Mouse (Mus musculus): ENCODE measurements at regions not wholly inside any gene's neighbourhood (a gene's known extent, or its start where the extent isn't known, plus 50 kb on each side); places are given as distances from the start of the nearest gene placed in this dataset.

DNA sequence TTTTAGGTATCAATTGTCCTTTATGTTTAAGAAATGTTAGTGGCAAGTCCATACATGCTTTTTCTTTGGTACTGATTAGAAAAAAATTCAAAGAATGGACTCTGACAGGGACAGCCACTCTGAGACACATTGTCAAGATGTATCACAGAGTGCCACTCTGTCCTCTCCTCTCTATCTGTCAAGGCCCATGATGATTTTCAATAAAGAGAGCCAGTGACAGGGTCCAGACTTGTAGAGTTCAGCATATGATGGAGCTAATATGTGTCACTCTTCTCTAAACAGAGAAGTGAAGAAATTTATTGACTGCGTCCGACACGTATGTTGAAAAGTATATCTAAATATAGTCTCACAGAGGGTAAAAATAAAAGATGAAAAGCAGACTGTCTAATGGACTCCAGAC, 672.2 kb upstream of the 4930452B06Rik start:
- intact Hi-C loops (cut with DNase I) = no loop called here
- no peak for DNase-seq

DNA sequence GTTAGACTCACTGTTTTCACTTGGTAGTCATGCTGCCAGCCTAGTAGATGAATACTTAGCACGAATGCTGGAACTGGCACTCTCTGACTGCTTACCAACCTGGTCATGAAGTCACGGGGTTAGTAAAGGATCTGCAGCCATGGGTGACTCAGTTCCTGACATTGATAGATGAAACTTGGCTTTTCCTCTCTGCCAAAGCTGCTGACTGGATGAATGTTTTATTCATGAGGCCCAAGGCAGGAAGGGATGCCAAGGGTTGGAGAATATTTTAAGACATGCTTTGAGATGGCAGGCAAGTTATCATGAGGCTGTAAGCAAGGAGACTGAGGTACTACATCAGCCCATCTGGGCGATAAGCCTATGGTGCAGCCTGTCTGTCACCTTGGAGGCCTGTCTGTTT, 671.1 kb upstream of the 4930452B06Rik start:
- no peak for DNase-seq
- intact Hi-C loops (cut with DNase I) = no loop called here

DNA sequence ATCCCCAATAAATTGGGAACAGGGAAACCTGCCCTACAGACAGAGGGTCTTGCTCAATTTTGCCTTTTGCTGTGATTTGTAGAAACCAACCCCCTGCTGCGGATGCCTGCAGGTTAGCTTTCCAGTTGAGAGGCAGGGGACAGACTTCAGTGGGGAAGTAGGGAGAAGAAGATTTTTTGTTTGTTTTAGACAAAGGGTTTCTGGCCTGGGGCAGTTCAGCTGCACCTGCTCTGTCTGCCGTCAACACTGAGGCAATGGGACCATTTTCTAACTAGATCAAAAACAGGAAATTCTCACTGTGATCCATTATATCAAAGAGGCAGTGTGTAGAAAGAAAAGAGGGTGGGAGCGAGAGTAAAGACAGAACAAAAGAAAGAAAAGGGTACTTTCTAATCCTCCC, 665.6 kb upstream of the 4930452B06Rik start:
- intact Hi-C loops (cut with DNase I) = no loop called here

DNA sequence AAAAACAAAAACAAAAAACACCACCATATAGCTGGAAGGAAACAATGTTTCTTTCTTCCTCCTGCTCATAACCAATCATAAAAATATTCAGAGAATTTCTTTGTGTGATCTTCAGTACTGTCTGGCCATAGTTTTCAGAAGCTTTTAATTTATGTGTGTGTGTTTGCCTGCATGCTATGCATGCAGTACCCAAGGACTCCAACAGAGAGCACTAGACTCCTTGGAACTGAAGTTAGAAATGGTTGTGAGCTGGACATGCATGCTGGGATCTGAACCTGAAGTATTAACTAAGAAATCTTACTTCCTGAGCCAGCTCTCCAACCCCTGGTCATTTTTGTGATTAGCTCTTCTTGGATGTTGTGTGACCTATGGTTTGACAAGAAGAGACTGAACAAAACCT, 664.7 kb upstream of the 4930452B06Rik start:
- intact Hi-C loops (cut with DNase I) = no loop called here
- no peak for DNase-seq

More for the DNA sequence above, 665.6 kb upstream of the 4930452B06Rik start:
- no peak for DNase-seq

DNA sequence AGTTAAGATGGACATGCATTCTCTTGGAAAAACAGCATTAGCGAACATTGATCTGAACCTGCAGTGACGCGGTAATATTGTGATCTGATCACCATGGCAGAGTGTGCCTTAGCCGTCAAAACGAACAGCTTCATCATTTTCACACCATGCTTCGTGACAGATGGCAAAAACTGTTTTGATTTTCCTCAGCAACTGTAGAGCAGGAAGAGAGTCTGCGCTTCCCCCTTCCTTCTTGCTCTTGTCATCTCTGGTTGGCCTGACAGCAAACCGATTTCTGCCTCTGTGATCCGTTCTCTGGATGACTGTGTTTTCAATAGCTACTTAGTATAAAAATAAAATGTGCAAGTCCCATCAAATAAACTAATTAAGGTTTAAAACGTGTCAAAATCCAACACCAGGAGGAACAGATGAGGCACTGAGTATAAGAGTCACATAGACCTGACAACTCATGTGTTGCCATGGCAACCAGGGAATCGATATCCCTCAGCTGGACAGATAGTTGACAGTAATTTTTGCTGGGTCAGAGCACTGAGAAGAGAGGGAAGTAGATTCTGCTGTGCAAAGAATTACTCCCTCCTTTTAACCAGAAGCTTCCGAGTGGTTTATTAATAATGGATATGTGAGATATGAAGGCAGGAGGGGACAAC, 663.9 kb upstream of the 4930452B06Rik start:
- no peak for DNase-seq
- intact Hi-C loops (cut with DNase I) = no loop called here

DNA sequence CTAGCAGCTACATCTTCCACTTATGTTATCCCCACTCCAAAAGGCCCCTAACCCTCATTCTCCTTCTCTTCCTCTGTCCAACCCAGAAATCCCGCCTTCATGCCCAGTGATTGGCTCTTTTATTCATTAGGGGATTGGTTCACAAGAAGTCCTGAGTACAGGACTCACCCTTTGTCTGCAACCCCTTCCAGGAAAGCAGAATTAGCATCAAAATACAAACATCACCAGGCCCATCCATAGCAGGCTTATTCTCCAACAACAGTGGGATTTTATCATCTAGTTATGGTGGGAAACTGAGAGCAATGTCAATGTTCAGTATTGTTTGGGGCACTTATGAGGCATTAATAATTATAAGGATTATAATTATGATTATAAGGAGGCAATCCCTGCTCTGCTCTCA, 661.3 kb upstream of the 4930452B06Rik start:
- DNase-seq = no peak
- intact Hi-C loops (cut with DNase I) = no loop called here

DNA sequence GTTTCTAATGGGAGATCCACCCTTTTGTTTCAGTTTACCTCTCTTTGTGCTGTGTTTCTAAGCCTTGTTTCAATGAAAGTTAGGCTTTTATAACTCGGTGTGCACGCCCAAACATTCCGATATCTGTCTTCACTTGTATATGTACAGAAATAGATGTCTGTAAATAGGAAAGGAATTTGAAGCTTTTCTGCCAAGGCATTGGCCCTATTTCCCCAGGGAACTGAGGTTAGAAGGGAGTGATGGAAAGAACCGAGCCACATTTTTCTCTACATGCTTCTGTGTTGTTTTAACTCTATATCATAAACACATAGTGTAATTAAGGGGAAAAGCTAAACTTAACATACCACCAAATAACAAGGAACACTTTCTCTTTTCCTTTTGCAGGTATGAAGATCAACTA, 653.8 kb upstream of the 4930452B06Rik start:
- no peak for DNase-seq
- intact Hi-C loops (cut with DNase I) = no loop called here

DNA sequence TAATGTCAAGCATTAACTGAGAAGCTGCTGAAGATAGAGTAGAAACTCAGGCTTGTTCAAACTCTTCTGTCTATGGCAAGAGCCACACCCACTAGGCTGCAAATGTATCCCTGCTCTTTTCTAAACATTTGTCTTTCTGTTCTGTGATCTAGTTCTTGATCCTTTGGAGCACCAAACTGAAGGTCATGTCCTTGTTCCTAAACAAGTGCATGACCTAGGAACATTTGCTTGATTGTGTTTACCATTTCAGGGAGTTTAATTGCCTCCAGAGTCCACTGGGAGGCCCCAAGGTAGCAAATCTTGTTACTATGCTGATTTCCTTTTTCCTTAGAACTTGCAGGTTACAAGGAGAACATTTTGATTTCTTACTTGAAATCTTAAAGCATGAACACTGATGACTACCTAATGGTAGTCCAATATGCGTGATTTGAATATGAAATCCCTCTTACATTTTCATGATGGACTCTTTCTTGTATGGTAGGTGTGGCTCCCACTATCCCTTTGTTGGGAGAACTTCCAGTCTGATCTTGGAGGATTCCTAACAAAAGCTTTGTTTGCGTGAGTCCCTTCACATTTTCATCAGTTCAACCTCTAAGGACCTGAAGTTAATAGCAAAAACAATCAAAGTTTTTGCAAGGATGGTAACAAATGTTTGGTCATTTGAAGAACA, 652.9 kb upstream of the 4930452B06Rik start:
- DNase-seq = no peak

DNA sequence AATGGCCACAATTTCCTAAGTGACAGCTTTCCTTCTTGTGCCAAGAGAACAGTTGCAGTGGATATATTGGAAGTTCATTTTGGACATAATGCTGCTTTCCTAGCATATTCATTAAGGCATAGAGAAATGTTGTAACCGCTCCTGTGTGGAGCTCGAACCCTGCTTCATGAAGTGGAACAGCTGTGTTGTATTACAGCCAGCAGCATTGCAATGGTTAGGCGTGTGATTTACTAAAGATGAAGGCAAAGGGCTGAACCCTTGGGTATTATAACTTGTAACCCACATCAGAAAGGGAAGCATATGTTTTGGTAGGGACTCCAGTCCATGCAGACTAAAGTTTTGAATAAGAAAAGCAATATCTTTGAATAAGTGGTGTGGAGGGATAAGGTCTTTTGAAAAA, 649.2 kb upstream of the 4930452B06Rik start:
- intact Hi-C loops (cut with DNase I) = no loop called here
- no peak for DNase-seq

More for the DNA sequence above, 652.9 kb upstream of the 4930452B06Rik start:
- intact Hi-C loops (cut with DNase I) = no loop called here

DNA sequence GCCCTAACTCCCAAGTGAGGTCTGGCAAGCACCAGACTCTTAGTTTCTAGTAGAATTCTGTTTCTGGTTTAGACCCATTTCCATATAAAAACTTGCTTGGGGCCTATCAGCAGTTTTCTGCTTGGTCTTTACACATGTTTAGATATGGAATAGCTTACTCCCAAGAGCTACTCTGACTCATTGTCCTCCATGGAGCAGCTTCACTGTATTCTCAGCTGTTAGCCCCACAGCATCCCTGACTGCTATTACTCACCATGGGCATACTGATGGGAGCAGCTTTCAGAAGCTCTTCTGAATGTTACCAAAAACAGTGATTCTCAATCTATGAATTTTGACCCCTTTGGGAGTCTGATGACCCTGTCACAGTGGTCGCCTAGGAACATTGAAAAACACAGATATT, 630.1 kb upstream of the 4930452B06Rik start:
- no peak for DNase-seq
- intact Hi-C loops (cut with DNase I) = no loop called here

DNA sequence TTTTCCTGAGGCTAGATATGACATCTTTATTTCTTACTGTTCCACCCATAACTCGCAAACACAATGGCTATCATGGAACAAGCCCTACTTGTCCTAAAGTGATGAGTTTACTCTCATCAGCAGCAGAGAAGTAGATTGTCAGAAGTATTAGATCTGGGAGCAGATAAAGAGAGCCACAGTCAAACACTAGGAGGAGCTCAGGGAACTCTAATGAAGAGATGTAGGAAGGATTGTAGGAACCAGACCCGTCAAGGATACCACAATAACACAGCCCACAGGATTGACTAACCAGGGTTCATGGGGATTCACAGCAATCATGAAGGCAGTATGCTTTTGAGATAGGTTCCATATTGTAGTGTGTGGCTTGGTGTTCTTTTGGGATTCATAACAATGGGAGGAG, 628.5 kb upstream of the 4930452B06Rik start:
- intact Hi-C loops (cut with DNase I) = no loop called here
- no peak for DNase-seq

DNA sequence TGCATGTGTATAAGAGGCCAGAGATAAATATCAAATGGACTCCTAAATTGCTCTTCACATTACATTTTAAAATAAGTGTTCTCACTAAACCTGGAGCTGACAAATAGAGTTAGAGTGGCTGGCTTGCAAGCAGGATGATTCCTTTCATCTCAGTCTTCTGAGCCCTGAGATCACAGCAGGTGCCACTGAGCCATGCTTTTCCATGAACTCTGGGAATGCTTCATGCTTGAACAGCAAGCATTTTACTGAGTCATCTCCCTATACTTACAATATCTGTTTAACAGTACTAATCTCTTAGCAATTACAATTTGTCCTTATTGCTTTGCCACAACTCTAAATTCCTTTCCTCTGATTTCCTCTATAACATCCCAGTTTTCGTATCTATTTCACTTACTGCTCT, 622.1 kb upstream of the 4930452B06Rik start:
- intact Hi-C loops (cut with DNase I) = no loop called here
- no peak for DNase-seq

DNA sequence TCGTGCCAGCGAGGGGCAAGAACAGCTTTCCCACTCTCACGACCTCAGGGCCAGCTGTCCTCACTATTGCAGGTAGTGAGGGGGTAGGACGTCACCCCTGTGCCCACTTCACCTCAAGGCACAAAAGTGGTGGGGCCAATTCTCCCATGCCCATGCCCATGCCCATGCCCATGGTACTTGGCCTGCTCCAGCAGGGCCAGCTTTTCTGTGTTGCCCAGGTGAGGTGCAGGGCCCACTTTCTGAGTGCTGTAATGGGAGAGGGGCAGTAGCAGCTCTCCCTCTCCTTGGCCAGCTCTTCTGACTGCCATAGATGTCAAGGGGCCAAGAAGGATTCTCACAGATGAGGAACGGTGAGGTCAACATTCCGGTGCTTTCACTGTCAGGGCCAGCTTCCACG, 619.6 kb upstream of the 4930452B06Rik start:
- DNase-seq = no peak
- intact Hi-C loops (cut with DNase I) = no loop called here

DNA sequence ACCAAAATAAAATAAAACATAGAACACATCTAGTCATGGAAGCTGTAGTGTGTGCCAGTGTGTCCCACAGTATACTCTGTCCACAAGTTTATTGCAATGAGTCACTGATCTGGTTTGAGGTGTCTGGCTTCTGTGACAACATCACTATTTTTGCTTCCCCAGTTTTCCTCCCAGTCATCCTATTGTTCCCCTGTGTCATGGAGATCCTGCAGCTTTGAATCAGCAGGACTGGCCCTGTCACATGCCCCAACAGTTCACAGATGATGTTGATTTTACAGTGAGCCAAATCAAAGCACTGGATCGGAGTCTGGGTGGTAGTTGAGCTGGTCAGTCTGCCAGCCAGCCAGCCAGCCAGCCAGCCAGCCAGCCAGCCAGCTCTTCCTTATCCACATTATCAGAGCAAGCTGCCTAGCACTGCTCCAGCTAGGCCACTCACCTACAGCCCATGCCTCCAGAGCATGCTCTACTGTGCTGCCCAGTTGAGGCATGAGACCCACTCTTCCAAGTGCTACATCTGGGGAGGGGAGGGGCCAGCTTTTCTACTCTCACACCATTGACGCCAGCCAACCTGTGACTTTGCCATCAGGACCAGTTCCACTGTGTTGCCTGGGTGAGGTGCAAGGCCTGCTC, 619.1 kb upstream of the 4930452B06Rik start:
- intact Hi-C loops (cut with DNase I) = no loop called here

DNA sequence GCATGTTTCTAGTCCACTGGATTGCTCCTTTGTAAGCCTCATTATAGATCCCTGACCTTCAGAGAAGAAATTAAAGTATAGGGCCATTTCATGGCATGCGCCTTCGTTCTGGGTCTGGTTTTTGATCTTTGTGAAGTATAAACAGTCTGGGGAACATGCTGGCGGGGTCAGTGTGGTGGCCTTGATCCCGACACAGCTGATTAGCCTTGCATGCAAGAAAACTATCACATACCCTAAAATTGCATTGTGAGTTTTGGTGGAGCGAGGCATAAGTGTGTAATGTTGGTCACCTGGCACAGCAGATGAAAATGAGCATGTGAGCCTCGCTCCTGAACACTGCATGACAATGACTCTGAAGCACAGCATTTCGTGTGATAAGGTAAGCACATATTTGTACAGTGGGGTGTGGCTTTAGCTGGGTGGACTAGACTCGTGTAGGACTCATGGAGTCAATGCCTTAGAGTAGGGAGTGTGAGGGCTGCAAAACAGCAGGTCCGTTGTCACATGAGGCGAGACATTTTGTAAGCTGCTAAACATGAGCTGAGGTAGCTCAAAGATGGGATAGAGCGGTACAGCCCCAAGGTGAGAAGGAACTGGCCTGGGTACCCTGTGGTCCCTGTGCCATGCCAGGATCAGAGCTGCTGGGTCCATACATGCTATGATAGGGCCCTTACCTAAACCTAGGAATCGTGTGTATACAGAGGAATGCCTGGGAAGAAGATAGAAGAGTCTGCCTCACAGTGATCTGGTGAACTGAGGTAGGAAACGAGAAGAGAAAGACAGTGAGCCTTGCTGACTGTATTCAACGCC, 601.4 kb upstream of the 4930452B06Rik start:
- intact Hi-C loops (cut with DNase I) = no loop called here
- no peak for DNase-seq

More for the DNA sequence above, 619.1 kb upstream of the 4930452B06Rik start:
- DNase-seq = no peak

DNA sequence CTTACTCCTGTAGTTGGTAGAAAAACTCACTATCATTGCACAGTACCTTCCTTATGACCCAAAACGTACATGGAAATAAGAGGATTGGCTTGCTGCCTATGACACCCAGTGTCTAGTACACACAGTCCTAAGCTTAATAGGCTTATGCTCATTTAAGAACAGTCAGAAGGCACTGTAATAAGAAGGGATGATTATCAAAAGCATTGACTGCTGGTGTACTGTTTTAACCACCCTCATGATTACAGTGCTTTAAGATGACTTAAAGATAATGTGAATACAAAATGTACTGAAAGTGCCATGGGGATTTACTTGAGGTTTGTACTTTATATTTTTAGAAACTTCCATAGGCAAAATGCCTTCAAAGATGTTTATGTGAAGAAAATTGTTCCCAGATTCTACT, 586.0 kb upstream of the 4930452B06Rik start:
- intact Hi-C loops (cut with DNase I) = no loop called here
- no peak for DNase-seq

DNA sequence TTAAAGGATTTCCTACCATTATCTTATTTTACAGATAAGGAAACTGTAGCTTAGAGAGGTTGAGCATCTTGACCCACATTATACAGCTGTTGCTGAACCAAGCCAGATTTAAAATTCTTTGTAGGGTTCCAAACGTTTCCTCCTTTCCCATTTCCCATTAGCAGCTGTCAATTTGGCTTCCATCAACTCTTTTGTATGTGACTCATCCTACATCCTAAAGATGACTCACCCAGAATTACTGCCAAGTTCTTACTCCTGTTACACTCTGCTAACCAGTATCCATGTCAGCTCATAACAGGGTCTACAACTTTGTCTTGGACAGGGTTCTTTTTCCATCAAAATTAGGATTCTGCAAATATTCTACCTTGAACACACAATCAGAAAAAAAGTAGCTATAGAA, 579.2 kb upstream of the 4930452B06Rik start:
- DNase-seq = no peak
- intact Hi-C loops (cut with DNase I) = no loop called here

DNA sequence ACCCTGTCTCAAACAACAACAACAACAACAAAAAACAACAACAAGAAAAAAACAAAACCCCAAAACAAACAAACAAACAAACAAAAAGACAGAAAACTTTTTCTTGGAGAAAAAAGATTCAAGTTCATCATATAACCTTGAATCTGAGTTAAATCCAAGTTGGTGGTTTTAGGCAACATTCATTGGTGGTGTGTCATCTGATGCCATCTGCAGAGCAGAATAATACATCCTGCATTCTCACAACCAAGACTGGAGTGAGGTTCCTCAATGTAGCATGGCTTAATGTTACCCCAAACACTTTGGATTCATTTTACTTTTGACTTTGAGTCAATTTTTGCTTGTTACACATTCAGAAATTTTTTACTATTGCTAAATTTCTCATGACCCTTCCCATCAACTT, 577.3 kb upstream of the 4930452B06Rik start:
- DNase-seq = no peak
- intact Hi-C loops (cut with DNase I) = no loop called here

DNA sequence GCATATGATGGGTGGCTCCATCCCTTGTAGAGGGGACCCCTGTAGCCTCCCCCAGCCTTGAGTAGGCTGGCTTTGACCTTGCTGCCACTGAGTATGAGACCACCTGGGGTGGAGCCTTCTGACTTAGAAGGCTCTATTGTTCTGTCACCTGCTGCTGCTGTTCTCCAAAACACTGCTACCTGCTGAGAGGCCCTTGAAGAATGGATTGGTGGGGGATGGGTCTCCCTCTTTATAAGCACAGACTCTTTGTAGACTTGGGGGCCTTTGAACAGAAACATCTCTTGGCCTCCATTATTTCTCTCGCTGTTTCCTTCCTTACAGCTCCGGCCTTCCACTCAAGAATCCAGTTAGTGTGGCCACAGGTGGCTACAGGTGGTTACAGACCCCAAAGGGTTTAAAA, 576.1 kb upstream of the 4930452B06Rik start:
- intact Hi-C loops (cut with DNase I) = no loop called here
- no peak for DNase-seq

DNA sequence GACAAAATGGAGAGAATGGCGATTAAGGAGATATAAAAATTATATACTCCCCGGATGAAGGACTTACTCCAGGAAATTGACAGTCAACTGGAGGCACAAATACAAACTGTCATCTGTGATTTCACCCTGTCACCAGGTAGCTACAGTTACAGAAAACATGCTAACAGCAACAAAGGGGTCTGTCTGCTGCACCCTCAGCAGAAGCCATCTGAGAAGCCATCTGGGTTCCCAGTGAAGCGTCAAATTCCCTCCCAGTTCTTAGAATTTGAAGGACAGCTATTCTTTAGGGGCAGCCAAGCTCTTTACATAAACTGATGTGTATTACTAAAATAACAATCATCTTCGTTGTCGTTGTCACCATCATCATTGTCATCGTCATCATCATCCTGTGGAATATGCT, 561.6 kb upstream of the 4930452B06Rik start:
- intact Hi-C loops (cut with DNase I) = no loop called here

DNA sequence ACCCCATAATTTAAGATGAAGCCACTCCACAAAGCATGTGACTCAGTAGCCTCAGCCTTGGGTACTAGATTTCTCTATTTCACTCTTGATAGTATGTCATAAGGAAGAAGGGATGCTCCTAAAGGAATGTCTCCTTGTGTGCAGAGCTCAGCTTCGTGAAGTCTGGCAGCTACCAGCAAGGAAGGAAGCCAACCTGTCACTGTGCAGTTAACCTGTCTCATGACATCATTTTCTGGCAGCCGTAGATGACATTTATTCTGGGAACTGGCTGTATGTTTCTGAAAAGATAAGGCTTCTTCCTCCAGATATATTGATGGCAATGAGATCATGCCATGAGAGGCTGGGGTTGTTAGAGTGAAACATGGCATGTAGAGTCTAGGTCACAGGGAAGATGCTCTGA, 534.2 kb upstream of the 4930452B06Rik start:
- intact Hi-C loops (cut with DNase I) = no loop called here

More for the DNA sequence above, 561.6 kb upstream of the 4930452B06Rik start:
- DNase-seq = no peak

More for the DNA sequence above, 534.2 kb upstream of the 4930452B06Rik start:
- no peak for DNase-seq

Measured in heart, postnatal 14 days (tissue).